Mouse (Mus musculus) midbrain, embryonic 13.5 days (tissue): Measurements from ENCODE around the gene Siglec1. TPM values are rescaled to one million over a fixed set of nuclear protein-coding genes. Genes with fewer than 3 reads are reported as not detected.
A peak's percentile ranks its signal among the peaks of the same experiment; 100 is the strongest.

Source experiments
- ATAC-seq: fragments of 200-750 bp; cut with Nextera tagmentation; 2 replicates; pipeline ENCODE4 v1.8.0; 2017; ENCODE audit warnings: mild to moderate bottlenecking, moderate TSS enrichment, moderate library complexity
- H3K27ac ChIP-seq: fragments of 300-500 bp; sonication (generic); 2 replicates; pipeline ENCODE4 v1.5.1; 2015; ENCODE audit warnings: inconsistent platforms, mild to moderate bottlenecking, moderate library complexity
- H3K27me3 ChIP-seq: fragments of 300-500 bp; sonication (generic); 2 replicates; pipeline ENCODE4 v1.6.1; 2015; ENCODE audit warnings: mild to moderate bottlenecking, inconsistent platforms
- H3K36me3 ChIP-seq: fragments of 300-500 bp; sonication (generic); 2 replicates; pipeline ENCODE4 v1.6.1; 2015; ENCODE audit warnings: mild to moderate bottlenecking, inconsistent platforms
- H3K4me1 ChIP-seq: fragments of 300-500 bp; sonication (generic); replicated peaks from 2 replicates; pipeline ENCODE4 v1.6.1; 2015; ENCODE audit warnings: inconsistent platforms
- H3K4me2 ChIP-seq: fragments of 300-500 bp; sonication (generic); replicated peaks from 2 replicates; pipeline ENCODE4 v1.6.1; 2015; ENCODE audit warnings: moderate library complexity, mild to moderate bottlenecking, inconsistent platforms
- H3K4me3 ChIP-seq: fragments of 300-500 bp; sonication (generic); replicated peaks from 2 replicates; pipeline ENCODE4 v1.5.1; 2015; ENCODE audit warnings: mild to moderate bottlenecking, inconsistent platforms
- H3K9ac ChIP-seq: fragments of 300-500 bp; sonication (generic); replicated peaks from 2 replicates; pipeline ENCODE4 v1.6.1; 2015; ENCODE audit warnings: mild to moderate bottlenecking, inconsistent platforms
- H3K9me3 ChIP-seq: fragments of 300-500 bp; sonication (generic); 2 replicates; pipeline ENCODE4 v1.6.1; 2016; ENCODE audit warnings: mild to moderate bottlenecking, inconsistent platforms
- WGBS: fragments of 180-500 bp; shearing (Covaris S2); methylation state at CpG from one replicate; pipeline ENCODE4 v1.1.7; 2015; 5-methylcytosine and 5-hydroxymethylcytosine counted together
- polyA plus RNA-seq: library from polyadenylated mRNA; unstranded; fragments of >200 nt; fragmentation: Nextera tagmentation; extraction: Ambion mirVana; gene quantifications from 2 replicates; pipeline ENCODE4 v1.2.1, GENCODE M21; 2015

Gene Siglec1
- polyA plus RNA-seq, 1 experiment from 2014 or later, result 0.17 TPM

DNA sequence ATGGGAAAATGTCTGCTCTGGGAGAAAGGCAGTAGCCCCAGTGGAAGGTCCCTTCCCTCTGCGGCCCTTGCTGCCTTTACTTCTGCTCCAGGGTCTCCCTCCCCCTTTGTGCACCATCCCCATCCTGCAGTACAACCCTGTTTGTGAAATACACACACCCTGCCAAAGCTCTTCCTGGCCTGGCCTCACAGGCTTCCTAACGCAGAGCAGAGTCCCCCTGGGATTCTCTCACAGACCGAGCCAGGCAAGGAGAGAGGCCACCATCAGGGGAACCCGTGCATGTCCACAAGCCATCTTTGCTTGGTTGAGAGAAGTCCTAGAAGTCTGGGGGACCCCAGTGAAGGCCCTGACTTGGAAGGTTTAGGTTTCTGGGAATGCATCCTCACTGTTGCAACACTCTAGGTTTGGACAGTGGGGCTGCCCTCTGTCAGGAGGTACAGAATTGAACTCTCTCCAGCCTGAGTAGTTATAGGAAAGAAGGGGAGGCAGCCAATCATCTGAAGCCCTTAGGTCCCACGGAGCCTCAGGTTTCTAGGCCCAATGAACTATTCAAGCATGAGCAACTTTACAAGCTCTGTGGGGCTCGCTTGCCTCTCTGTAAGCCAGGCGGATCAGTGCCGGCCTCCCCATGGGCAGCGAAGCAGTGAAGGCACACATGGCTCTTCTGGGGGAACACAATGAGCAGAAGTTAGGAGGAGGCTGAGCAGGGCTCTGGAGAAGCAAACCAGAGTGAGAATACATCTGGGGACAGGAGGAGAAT is 26.6 kb downstream of the Siglec1 start:
- no peak for ATAC-seq
- H3K9ac ChIP-seq, result no peak overlapping the region
- peaks cover 64% of the 10 kb centered on the region for H3K27me3 ChIP-seq
- WGBS, result 53% methylated on average over 9 of the region's 9 CpGs
- H3K4me1 ChIP-seq, result peaks cover 15% of the 10 kb centered on the region
- no peak overlapping the region for H3K4me3 ChIP-seq
- H3K27ac ChIP-seq, result no peak overlapping the region
- H3K36me3 ChIP-seq, result no peaks in the 10 kb centered on the region
- no peaks in the 10 kb centered on the region for H3K9me3 ChIP-seq
- H3K4me2 ChIP-seq, result no peak overlapping the region

DNA sequence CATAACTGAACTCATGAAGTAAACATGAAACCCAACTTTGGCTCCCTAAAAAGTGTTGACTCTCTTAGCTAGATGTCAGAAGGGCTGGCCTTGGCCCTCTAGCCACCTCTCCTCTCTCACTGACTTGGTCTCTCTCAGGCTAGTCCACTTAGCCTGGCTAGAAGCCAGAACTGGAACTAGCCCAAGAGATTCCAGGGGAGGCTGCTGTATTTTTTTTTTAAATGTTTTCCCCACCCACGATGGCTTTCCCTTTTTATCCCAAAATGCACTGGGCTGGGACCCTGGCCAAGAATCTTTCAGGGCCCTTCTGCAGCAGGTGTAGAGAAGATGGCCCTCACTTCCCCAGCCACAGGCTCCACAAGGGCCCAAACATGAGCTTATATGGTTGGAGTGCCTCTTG is 27.2 kb downstream of the Siglec1 start:
- 71% methylated on average over 1 of the region's 1 CpGs for WGBS
- no peak for ATAC-seq
- no peaks in the 10 kb centered on the region for H3K36me3 ChIP-seq

DNA sequence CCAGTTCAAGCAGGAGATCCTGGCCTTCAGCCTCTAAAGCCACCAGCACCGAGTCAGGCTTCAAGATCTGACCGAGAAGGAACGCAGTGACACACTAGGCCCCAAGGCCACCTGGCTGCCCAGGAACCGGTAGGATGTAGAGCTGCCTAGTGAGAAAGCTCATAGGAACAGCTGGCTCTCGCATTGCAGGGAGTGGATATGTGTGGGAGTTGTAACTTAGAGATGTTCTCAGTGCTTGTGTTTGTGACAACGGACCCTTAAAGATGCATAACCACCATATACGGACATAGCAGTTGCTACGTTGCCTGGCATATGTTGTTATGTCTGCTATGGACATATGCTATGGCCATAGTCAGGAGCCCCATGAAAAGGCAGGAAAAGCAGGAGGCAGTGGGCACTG is 27.9 kb downstream of the Siglec1 start:
- Histone ChIP-seq H3K9me3 (no peaks in the 10 kb centered on the region), H3K9ac (no peak overlapping the region), H3K27ac (no peak overlapping the region), H3K27me3 (peaks cover 66% of the 10 kb centered on the region), H3K4me2 (no peak overlapping the region), H3K4me3 (no peak overlapping the region), H3K4me1 (peaks cover 27% of the 10 kb centered on the region), H3K36me3 (no peaks in the 10 kb centered on the region)
- no peak for ATAC-seq
- WGBS, result 94% methylated on average over 8 of the region's 8 CpGs

More for the DNA sequence above, 27.2 kb downstream of the Siglec1 start:
- no peak overlapping the region for H3K9ac ChIP-seq
- H3K27ac ChIP-seq, result no peak overlapping the region
- H3K27me3 ChIP-seq, result peaks cover 64% of the 10 kb centered on the region
- H3K4me3 ChIP-seq, result no peak overlapping the region
- H3K9me3 ChIP-seq, result no peaks in the 10 kb centered on the region
- no peak overlapping the region for H3K4me2 ChIP-seq
- H3K4me1 ChIP-seq, result peaks cover 20% of the 10 kb centered on the region

DNA sequence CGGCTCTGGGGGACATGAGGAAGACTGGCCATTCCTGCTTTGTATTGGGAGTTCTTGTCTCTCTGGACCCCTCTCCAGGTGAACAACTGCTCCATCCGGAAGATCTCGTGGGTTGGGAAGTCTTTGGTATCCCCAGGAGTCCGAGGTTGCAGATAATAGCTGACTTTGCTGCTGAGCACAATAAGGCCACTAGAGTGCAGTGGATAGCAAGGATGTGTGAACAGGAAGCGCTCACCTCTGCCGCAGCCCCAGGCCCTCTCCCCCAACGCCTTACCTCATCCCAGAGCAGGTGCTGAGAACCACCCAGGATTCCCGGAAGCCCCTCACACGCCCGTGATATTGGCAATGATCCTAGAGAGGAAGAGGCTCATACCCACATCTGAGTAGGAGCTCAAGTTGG is 30.4 kb downstream of the Siglec1 start:
- H3K9me3 ChIP-seq, result no peaks in the 10 kb centered on the region
- ATAC-seq, result peak; percentile 34
- no peak overlapping the region for H3K4me3 ChIP-seq
- no peak overlapping the region for H3K9ac ChIP-seq
- H3K27me3 ChIP-seq, result peaks cover 69% of the 10 kb centered on the region
- under 1% methylated on average over 10 of the region's 10 CpGs for WGBS
- peak overlapping the region; percentile 18; the same call in 1 of the 2 replicates for H3K4me2 ChIP-seq
- no peak overlapping the region for H3K27ac ChIP-seq
- H3K36me3 ChIP-seq, result no peaks in the 10 kb centered on the region
- peaks cover 26% of the 10 kb centered on the region for H3K4me1 ChIP-seq

DNA sequence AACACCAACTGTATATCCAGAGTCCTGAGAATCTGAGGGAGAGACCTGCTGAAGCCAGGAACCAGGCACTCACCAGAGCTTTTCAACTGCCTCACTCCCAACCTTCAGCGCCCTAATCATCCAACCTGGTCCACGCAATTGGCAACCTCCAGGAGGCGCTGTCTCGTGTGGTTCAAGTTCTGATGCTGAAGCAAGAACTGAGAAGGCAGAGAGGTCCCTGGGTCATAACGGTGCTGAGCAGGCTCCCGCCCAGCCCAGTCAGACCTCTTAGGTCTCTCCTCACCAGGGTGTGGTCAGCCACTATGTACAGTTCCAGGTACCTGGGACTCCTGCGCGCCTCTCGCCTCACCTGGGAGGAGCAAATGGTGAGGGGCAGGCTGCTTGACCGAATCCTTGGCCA is 30.9 kb downstream of the Siglec1 start:
- H3K36me3 ChIP-seq, result no peaks in the 10 kb centered on the region
- ATAC-seq, result peak; percentile 4; the same call in 1 of the 2 replicates
- no peak overlapping the region for H3K4me3 ChIP-seq
- no peak overlapping the region for H3K4me2 ChIP-seq
- peaks cover 26% of the 10 kb centered on the region for H3K4me1 ChIP-seq
- H3K9ac ChIP-seq, result no peak overlapping the region
- H3K27ac ChIP-seq, result no peak overlapping the region
- H3K9me3 ChIP-seq, result no peaks in the 10 kb centered on the region
- H3K27me3 ChIP-seq, result peaks cover 68% of the 10 kb centered on the region
- 5% methylated on average over 10 of the region's 10 CpGs for WGBS

DNA sequence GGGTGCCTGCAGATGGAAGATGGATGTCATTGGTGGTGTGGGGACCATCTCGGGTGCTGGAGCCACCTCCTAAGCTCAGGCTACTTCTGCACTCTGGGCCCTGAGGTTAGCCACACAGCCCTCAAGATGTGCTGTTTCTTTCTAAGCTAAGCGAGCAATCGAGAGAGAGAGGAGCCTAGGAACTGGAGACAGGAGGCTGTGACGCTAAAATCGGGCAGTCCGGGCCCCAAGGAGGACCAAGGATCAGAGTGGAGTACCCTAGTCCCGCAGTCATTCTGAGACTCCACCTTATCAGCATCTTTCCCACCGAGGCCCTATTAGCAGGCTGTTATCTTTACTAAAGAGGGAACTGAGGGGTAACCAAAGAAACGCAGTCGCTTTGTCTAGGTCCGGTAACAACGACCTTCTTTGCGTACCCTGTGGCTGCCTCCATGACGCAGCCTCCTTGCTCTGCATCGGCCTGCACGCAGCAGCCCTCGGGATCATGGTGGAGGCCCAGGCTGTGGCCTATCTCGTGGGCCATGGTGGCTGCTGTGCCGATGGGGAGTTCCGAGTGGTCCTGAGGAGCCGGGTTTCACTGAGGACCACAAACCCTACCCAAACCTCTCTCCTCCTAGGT is 31.8 kb downstream of the Siglec1 start:
- no peak overlapping the region for H3K27ac ChIP-seq
- no peaks in the 10 kb centered on the region for H3K9me3 ChIP-seq
- peak overlapping the region; percentile 34 for H3K4me3 ChIP-seq
- no peaks in the 10 kb centered on the region for H3K36me3 ChIP-seq
- WGBS, result 2% methylated on average over 21 of the region's 21 CpGs
- H3K4me2 ChIP-seq, result peak overlapping the region; percentile 51
- H3K4me1 ChIP-seq, result peaks cover 26% of the 10 kb centered on the region
- 0 out of 2 replicates have a peak, but pooled peaks have one; percentile 4 for ATAC-seq
- peak overlapping the region; percentile 39; the same call in 1 of the 2 replicates for H3K9ac ChIP-seq
- peaks cover 68% of the 10 kb centered on the region for H3K27me3 ChIP-seq

DNA sequence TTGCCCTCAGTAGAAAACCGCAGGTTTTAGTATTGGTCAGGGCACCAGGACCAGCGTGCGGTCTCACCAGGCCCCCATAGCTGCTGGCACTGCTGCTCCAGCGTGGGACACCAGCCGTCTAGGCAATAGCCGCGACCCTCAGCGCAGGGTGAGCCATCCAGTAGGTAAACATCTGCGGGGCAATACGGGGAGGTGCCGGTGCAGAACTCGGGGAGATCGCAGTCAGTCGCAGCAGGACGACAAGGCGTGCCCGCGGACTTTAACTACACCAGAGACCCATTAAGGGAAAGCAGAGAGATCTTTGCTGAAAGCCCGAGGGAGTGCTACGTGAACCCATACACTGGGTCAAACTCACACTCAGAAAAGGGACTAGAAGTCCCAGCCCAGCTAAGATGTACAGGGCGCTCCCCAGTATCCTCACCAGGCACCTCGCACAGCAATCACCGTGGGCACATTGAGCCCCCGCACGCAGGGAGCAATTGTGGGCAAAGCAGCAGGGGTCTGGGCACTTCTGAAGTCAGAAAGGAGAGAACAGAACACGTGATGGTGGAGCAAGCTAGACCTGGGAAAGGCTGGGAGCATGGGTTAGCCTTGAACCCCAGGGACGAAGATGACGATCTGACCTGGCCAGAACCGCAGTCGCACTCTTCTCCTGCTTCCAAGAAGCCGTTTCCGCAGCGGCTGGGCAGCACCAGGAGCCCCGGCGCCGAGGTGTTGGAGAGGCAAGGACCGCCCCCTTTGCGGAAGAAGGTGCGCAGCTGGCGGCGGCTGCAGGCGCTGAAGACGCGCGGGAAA is 32.5 kb downstream of the Siglec1 start:
- Histone ChIP-seq H3K27ac (no peak overlapping the region), H3K9me3 (no peaks in the 10 kb centered on the region), H3K9ac (peak overlapping the region; percentile 39; the same call in 1 of the 2 replicates), H3K36me3 (no peaks in the 10 kb centered on the region), H3K4me1 (peaks cover 26% of the 10 kb centered on the region), H3K4me3 (peak overlapping the region; percentile 34), H3K4me2 (peak overlapping the region; percentile 51), H3K27me3 (peaks cover 68% of the 10 kb centered on the region)
- no peak for ATAC-seq
- 1% methylated on average over 45 of the region's 45 CpGs for WGBS

DNA sequence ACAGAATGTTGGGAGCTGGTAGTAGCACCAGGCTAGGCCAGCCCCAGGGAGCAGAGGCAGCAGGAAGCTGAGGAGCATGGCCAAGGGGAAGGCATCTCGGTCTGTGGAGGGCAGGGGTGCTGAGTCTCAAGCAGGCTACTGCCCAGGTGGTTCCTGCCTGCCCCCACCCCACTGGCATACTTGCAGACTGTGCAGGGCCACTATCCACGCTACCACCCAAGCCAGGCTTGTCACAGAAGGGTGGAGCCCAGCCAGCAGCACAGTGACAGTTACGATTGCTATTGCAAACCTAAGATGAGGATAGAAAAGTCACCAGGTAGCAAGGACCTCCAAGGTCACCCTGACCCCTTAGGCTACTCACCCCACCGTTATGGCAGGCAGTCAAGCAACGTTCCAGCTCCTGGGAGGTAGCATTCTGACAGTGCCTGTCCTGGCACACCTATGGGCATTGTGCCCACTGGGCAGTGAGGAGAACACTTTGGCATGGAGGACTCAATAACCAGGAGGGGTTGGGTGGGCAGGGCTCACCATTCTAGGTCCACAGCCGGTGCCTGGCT is 33.6 kb downstream of the Siglec1 start:
- H3K9me3 ChIP-seq, result no peaks in the 10 kb centered on the region
- H3K36me3 ChIP-seq, result no peaks in the 10 kb centered on the region
- no peak overlapping the region for H3K4me2 ChIP-seq
- WGBS, result 71% methylated on average over 6 of the region's 6 CpGs
- peaks cover 26% of the 10 kb centered on the region for H3K4me1 ChIP-seq
- no peak overlapping the region for H3K4me3 ChIP-seq
- no peak overlapping the region for H3K9ac ChIP-seq
- peaks cover 67% of the 10 kb centered on the region for H3K27me3 ChIP-seq
- no peak for ATAC-seq
- no peak overlapping the region for H3K27ac ChIP-seq

DNA sequence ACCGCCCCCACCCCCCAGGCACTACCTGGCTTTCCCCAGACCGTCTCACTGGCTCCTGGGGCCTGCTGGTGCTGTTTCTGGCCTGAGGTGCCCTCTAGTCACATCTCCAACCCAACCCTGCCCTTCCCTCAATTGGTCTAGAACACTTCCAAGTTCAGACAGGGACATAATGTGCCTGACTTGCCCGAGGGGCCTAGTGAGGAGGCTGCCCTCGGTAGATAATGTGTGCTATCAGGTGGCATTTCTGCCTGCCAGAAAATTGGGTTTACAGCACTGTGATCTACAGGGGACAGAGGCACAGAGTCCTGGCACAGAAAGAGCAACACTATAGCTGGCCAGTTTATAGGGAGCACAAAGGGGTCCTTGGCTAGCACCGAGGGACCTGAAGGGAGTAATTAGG is 34.5 kb downstream of the Siglec1 start:
- Histone ChIP-seq H3K4me3 (no peak overlapping the region), H3K9ac (no peak overlapping the region), H3K27me3 (peaks cover 62% of the 10 kb centered on the region), H3K9me3 (no peaks in the 10 kb centered on the region), H3K4me1 (peaks cover 26% of the 10 kb centered on the region), H3K4me2 (no peak overlapping the region), H3K27ac (no peak overlapping the region), H3K36me3 (no peaks in the 10 kb centered on the region)
- no peak for ATAC-seq
- WGBS, result 77% methylated on average over 5 of the region's 5 CpGs

DNA sequence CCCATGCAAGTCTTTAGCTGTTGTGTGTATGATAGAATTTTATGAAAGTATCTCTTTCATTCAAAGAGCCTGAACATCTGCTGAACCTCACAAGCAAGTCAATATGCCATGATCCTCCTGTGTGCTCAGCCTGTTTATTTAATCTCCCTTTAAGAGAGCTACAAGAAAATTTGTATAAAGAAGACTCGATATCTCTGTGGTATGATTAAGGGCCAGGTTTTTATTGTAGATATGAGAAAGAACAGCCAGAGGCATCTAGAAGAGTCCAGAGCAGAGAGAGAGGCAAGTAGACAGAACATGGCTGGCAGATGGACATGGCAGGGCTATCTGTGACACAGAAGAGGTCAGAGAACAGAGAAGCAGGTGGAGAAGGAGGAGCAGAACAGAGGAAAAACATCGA is 40.5 kb downstream of the Siglec1 start:
- peaks cover 6% of the 10 kb centered on the region; the same call in 1 of the 2 replicates for H3K4me1 ChIP-seq
- no peak overlapping the region for H3K4me3 ChIP-seq
- H3K27me3 ChIP-seq, result peaks cover 26% of the 10 kb centered on the region
- no peak for ATAC-seq
- no peak overlapping the region for H3K27ac ChIP-seq
- no peaks in the 10 kb centered on the region for H3K9me3 ChIP-seq
- H3K9ac ChIP-seq, result no peak overlapping the region
- H3K36me3 ChIP-seq, result no peaks in the 10 kb centered on the region
- H3K4me2 ChIP-seq, result no peak overlapping the region
- WGBS, result 78% methylated on average over 2 of the region's 2 CpGs

DNA sequence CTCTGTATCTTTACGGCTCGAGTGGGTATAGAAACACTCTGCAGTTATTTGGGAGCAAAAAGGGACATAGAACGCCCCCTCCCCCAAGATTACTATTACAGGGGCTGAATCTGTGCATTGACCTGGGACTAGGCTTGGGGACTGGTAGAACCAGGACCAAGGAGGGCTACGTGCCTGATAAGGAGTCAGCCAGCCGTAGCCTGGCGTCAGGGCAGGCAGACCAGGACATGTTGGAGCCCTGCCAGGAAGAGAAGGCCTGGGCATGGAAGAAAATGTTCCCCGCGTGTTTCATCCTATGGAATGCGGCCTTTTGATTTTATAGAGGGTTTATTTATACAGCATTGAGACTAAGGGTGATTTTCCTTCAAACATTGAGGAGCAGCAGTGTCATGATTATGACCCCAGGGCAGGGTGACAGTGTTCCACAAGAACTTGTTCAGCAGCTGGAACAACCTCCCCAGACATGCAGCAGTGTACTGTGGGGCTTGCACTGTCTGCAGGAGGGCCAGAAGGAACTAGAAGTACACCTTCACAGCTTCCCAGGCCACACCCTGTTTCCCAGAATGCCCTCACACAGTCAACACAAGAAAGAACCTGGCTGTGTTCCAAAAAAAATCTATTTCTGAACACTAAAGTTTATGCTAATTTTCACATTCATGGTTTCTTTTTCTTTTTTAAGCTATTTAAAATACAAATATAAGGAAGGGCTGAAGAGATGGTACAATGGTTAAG is 41.4 kb downstream of the Siglec1 start:
- 81% methylated on average over 9 of the region's 9 CpGs for WGBS
- H3K4me1 ChIP-seq, result peaks cover 13% of the 10 kb centered on the region; the same call in 1 of the 2 replicates

More for the DNA sequence above, 41.4 kb downstream of the Siglec1 start:
- Histone ChIP-seq H3K36me3 (no peaks in the 10 kb centered on the region), H3K27me3 (peaks cover 33% of the 10 kb centered on the region), H3K9me3 (no peaks in the 10 kb centered on the region), H3K9ac (no peak overlapping the region), H3K27ac (no peak overlapping the region), H3K4me2 (no peak overlapping the region), H3K4me3 (no peak overlapping the region)
- ATAC-seq, result no peak
